Mouse (Mus musculus): ENCODE results near the gene Ccnq. TPM values are rescaled to one million over a fixed set of nuclear protein-coding genes. Genes with fewer than 3 reads are reported as not detected.

Gene Ccnq
- total and polyA plus RNA-seq, 2 experiments from 2014 or later, result 28.9 to 31.6 TPM

DNA sequence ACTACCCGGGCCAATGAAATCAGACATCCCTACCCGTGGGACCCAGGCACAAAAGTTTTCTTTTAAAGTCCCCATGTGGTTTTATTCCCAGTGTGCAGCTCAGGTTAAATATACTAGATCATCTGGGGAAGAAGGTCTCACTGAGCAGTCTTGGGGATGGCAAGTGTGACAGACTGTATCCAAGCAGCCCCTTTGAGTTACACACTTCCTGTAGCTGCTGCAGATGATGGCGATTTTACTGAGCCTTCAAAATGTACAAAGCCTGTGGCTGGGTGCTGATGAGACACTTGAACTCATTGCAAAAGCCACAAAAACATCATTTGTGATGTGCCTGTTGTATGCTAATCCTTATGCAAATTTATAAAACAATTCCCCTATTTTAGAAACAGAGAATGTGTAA is 29.0 kb upstream of the Ccnq start:
- Histone ChIP-seq H3K9ac (replicated peaks; ENCODE audit: low read length, poor library complexity, severe bottlenecking) (no peak overlapping the region), H3K9me3 (ENCODE audit: low read length) (no peaks in the 10 kb centered on the region), H3K27me3 (ENCODE audit: insufficient read depth, low read length) (no peaks in the 10 kb centered on the region; the same call in 1 of the 2 replicates), H3K4me1 (ENCODE audit: insufficient read depth, low read length) (0 out of 2 replicates have a peak, but pooled peaks cover 4% of the 10 kb centered on the region), H3K27ac (ENCODE audit: low read depth, low read length) (no peak overlapping the region), H3K4me2 (ENCODE audit: low read depth, low read length, poor library complexity, severe bottlenecking) (no peak overlapping the region), H3K4me3 (ENCODE audit: low read depth, low read length) (no peak overlapping the region), H3K36me3 (ENCODE audit: insufficient read depth, low read length) (no peaks in the 10 kb centered on the region)
- WGBS, result 81% methylated on average over 3 of the region's 3 CpGs
- ATAC-seq (ENCODE audit: low FRiP score) (no peak), DNase-seq (ENCODE audit: low spot score) (no peak)
- no peak for TF ChIP-seq CTCF (IDR thresholded peaks at IDR 0.05)

DNA sequence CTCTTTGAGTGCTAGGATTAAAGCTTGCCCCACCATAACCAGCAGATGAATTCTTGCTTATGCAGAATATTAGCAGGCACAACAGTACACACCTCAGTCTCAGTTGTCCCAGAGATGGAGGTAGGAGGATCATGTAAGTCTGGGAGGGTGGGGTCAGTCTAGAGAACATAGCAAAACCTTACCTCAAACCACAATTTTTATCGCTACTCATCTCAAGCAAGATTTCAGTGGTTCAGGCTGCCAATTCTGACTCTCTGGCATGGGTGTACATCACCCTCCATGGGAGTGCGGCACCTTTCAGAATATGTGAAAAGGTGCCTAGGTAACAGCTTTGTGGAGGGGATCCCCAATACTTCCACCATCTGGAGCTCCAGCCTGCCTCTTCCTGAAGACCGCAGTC is 28.5 kb upstream of the Ccnq start:
- ATAC-seq (ENCODE audit: low FRiP score) (no peak), DNase-seq (ENCODE audit: low spot score) (no peak)
- H3K27me3 ChIP-seq (ENCODE audit: insufficient read depth, low read length), result no peaks in the 10 kb centered on the region; the same call in 1 of the 2 replicates
- H3K4me2 ChIP-seq (ENCODE audit: low read depth, low read length, poor library complexity, severe bottlenecking), result no peak overlapping the region
- TF ChIP-seq CTCF (IDR thresholded peaks at IDR 0.05), result no peak
- no peak overlapping the region for H3K27ac ChIP-seq (ENCODE audit: low read depth, low read length)
- H3K36me3 ChIP-seq (ENCODE audit: insufficient read depth, low read length), result no peaks in the 10 kb centered on the region
- H3K4me3 ChIP-seq (ENCODE audit: low read depth, low read length), result no peak overlapping the region
- WGBS, result 93% methylated on average over 3 of the region's 3 CpGs
- no peak overlapping the region for H3K9ac ChIP-seq (replicated peaks; ENCODE audit: low read length, poor library complexity, severe bottlenecking)
- 0 out of 2 replicates have a peak, but pooled peaks cover 4% of the 10 kb centered on the region for H3K4me1 ChIP-seq (ENCODE audit: insufficient read depth, low read length)
- H3K9me3 ChIP-seq (ENCODE audit: low read length), result no peaks in the 10 kb centered on the region

GRCm38 (mm10) chr11:78777851-78778680 is 26.5 kb upstream of the Ccnq start:
- TF ChIP-seq CTCF (IDR thresholded peaks at IDR 0.05), result no peak
- Histone ChIP-seq H3K9me3 (ENCODE audit: low read length) (no peaks in the 10 kb centered on the region), H3K27ac (ENCODE audit: low read depth, low read length) (no peak overlapping the region), H3K27me3 (ENCODE audit: insufficient read depth, low read length) (no peaks in the 10 kb centered on the region; the same call in 1 of the 2 replicates), H3K4me2 (ENCODE audit: low read depth, low read length, poor library complexity, severe bottlenecking) (no peak overlapping the region), H3K4me1 (ENCODE audit: insufficient read depth, low read length) (0 out of 2 replicates have a peak, but pooled peaks cover 4% of the 10 kb centered on the region), H3K36me3 (ENCODE audit: insufficient read depth, low read length) (no peaks in the 10 kb centered on the region), H3K4me3 (ENCODE audit: low read depth, low read length) (no peak overlapping the region), H3K9ac (replicated peaks; ENCODE audit: low read length, poor library complexity, severe bottlenecking) (no peak overlapping the region)
- DNase-seq (ENCODE audit: low spot score) (no peak), ATAC-seq (ENCODE audit: low FRiP score) (no peak)
- WGBS, result 62% methylated on average over 10 of the region's 10 CpGs

GRCm38 (mm10) chr11:78771751-78772283 is 20.3 kb upstream of the Ccnq start:
- no peak for ATAC-seq (ENCODE audit: low FRiP score)
- Histone ChIP-seq H3K9ac (replicated peaks; ENCODE audit: low read length, poor library complexity, severe bottlenecking) (no peak overlapping the region), H3K27ac (ENCODE audit: low read depth, low read length) (no peak overlapping the region), H3K4me3 (ENCODE audit: low read depth, low read length) (no peak overlapping the region), H3K36me3 (ENCODE audit: insufficient read depth, low read length) (no peaks in the 10 kb centered on the region), H3K27me3 (ENCODE audit: insufficient read depth, low read length) (no peaks in the 10 kb centered on the region), H3K9me3 (ENCODE audit: low read length) (no peaks in the 10 kb centered on the region), H3K4me2 (ENCODE audit: low read depth, low read length, poor library complexity, severe bottlenecking) (no peak overlapping the region), H3K4me1 (ENCODE audit: insufficient read depth, low read length) (no peaks in the 10 kb centered on the region)
- 75% methylated on average over 11 of the region's 11 CpGs for WGBS
- no peak for TF ChIP-seq CTCF (IDR thresholded peaks at IDR 0.05)
- DNase-seq (ENCODE audit: low spot score), result no peak

GRCm38 (mm10) chr11:78770436-78770835 is 18.9 kb upstream of the Ccnq start:
- H3K27me3 ChIP-seq (ENCODE audit: insufficient read depth, low read length), result no peaks in the 10 kb centered on the region
- no peak overlapping the region for H3K27ac ChIP-seq (ENCODE audit: low read depth, low read length)
- WGBS, result 91% methylated on average over 6 of the region's 6 CpGs
- no peak overlapping the region for H3K4me2 ChIP-seq (ENCODE audit: low read depth, low read length, poor library complexity, severe bottlenecking)
- H3K4me3 ChIP-seq (ENCODE audit: low read depth, low read length), result no peak overlapping the region
- no peak for TF ChIP-seq CTCF (IDR thresholded peaks at IDR 0.05)
- no peaks in the 10 kb centered on the region for H3K4me1 ChIP-seq (ENCODE audit: insufficient read depth, low read length)
- no peak for DNase-seq (ENCODE audit: low spot score)
- no peak for ATAC-seq (ENCODE audit: low FRiP score)
- H3K9me3 ChIP-seq (ENCODE audit: low read length), result no peaks in the 10 kb centered on the region
- no peaks in the 10 kb centered on the region for H3K36me3 ChIP-seq (ENCODE audit: insufficient read depth, low read length)
- H3K9ac ChIP-seq (replicated peaks; ENCODE audit: low read length, poor library complexity, severe bottlenecking), result no peak overlapping the region

DNA sequence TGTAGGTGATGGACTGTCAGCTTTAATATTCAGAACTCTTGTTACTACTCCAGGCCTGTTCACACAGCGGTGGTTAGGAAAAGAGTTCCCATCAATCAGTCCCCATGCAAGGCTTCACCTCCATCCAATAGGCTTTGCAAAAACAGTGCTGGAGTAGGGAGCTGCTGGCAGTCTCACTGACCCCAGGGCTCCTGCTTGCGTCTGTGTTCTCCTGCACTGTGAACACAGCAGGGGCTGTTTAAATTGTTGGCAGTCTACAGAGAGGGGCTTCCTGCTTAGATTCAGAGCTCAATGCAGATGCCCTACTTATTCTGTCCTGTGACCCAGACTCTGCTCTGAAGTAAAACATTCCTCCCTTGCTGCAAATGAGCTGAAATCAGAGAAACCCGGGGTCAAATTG is 17.2 kb upstream of the Ccnq start:
- no peaks in the 10 kb centered on the region for H3K36me3 ChIP-seq (ENCODE audit: insufficient read depth, low read length)
- no peak for DNase-seq (ENCODE audit: low spot score)
- H3K4me3 ChIP-seq (ENCODE audit: low read depth, low read length), result no peak overlapping the region
- no peaks in the 10 kb centered on the region for H3K27me3 ChIP-seq (ENCODE audit: insufficient read depth, low read length)
- no peaks in the 10 kb centered on the region for H3K9me3 ChIP-seq (ENCODE audit: low read length)
- H3K4me2 ChIP-seq (ENCODE audit: low read depth, low read length, poor library complexity, severe bottlenecking), result no peak overlapping the region
- H3K4me1 ChIP-seq (ENCODE audit: insufficient read depth, low read length), result no peaks in the 10 kb centered on the region
- 31% methylated on average over 3 of the region's 3 CpGs for WGBS
- H3K27ac ChIP-seq (ENCODE audit: low read depth, low read length), result no peak overlapping the region
- no peak for ATAC-seq (ENCODE audit: low FRiP score)
- no peak for TF ChIP-seq CTCF (IDR thresholded peaks at IDR 0.05)
- H3K9ac ChIP-seq (replicated peaks; ENCODE audit: low read length, poor library complexity, severe bottlenecking), result no peak overlapping the region
